Mouse (Mus musculus): ENCODE measurements around the gene Gpr158. TPM values are rescaled to one million over a fixed set of nuclear protein-coding genes. Genes with fewer than 3 reads are reported as not detected.

Gpr158 gene
- total RNA-seq, 2 experiments from 2014 or later: 86.9 to 88.3 TPM

- DNase-seq (ENCODE audit: low spot score in 2 of 2): no peak
These were observed 251.8 kb downstream of the Gpr158 start for GRCm38 (mm10) chr2:21619180-21619579.

- DNase-seq (ENCODE audit: low spot score in 2 of 2): no peak
These were observed 264.8 kb downstream of the Gpr158 start for GRCm38 (mm10) chr2:21632136-21632535.

GRCm38 (mm10) chr2:21665721-21666120 is 298.4 kb downstream of the Gpr158 start:
- no peak for DNase-seq (ENCODE audit: low spot score in 2 of 2)

GRCm38 (mm10) chr2:21676084-21676838 is 308.9 kb downstream of the Gpr158 start:
- no peak for DNase-seq (ENCODE audit: low spot score in 2 of 2)

- DNase-seq (ENCODE audit: low spot score in 2 of 2): no peak
These were observed 309.4 kb downstream of the Gpr158 start for GRCm38 (mm10) chr2:21676839-21677123.

- DNase-seq (ENCODE audit: low spot score in 2 of 2): no peak
These were observed 313.5 kb downstream of the Gpr158 start for GRCm38 (mm10) chr2:21680735-21681270.

- DNase-seq (ENCODE audit: low spot score in 2 of 2): no peak
These were observed 317.4 kb downstream of the Gpr158 start for GRCm38 (mm10) chr2:21684736-21685135.

GRCm38 (mm10) chr2:21693128-21693527 is 325.8 kb downstream of the Gpr158 start:
- no peak for DNase-seq (ENCODE audit: low spot score in 2 of 2)

GRCm38 (mm10) chr2:21693807-21694594 is 326.7 kb downstream of the Gpr158 start:
- DNase-seq (ENCODE audit: low spot score in 2 of 2): no peak

GRCm38 (mm10) chr2:21728075-21728474 is 360.7 kb downstream of the Gpr158 start:
- DNase-seq (ENCODE audit: low spot score in 2 of 2): no peak

GRCm38 (mm10) chr2:21783721-21784120 is 416.4 kb downstream of the Gpr158 start:
- DNase-seq (ENCODE audit: low spot score in 2 of 2): no peak

- DNase-seq (ENCODE audit: low spot score in 2 of 2): no peak
These were observed 425.8 kb downstream of the Gpr158 start for GRCm38 (mm10) chr2:21793156-21793555.

- no peak for DNase-seq (ENCODE audit: low spot score in 2 of 2)
These were observed 432.3 kb downstream of the Gpr158 start for GRCm38 (mm10) chr2:21799616-21800015.

- DNase-seq (ENCODE audit: low spot score in 2 of 2): no peak
These were observed 432.7 kb downstream of the Gpr158 start for GRCm38 (mm10) chr2:21800045-21800444.

GRCm38 (mm10) chr2:21808510-21808909 is 441.2 kb downstream of the Gpr158 start:
- no peak for DNase-seq (ENCODE audit: low spot score in 2 of 2)

- DNase-seq (ENCODE audit: low spot score in 2 of 2): no peak
These were observed 443.1 kb downstream of the Gpr158 start for GRCm38 (mm10) chr2:21810431-21810830.

- DNase-seq (ENCODE audit: low spot score in 2 of 2): no peak
These were observed 496.7 kb downstream of the Gpr158 start for GRCm38 (mm10) chr2:21864061-21864460.

Other genes starting within 250 kb of the Gpr158 start
- gene Enkur, start 162.2 kb upstream of the Gpr158 start, total RNA-seq (2021): 1 to 10 TPM; 3.6 to 4.5 TPM
- gene Thnsl1, start 161.8 kb upstream of the Gpr158 start, total RNA-seq (2021): 10 to 100 TPM; 17.2 to 18.7 TPM

Data from layer of hippocampus, postnatal 14 days (tissue).